Mouse (Mus musculus) forebrain, embryonic 11.5 days (tissue): ENCODE measurements around the gene Aox2. TPM values are rescaled to one million over a fixed set of nuclear protein-coding genes. Genes with fewer than 3 reads are reported as not detected.
A peak's percentile ranks its signal among the peaks of the same experiment; 100 is the strongest.

Experiments
- ATAC-seq: fragments of 200-750 bp; cut with Nextera tagmentation; replicated peaks from 2 replicates; pipeline ENCODE4 v1.8.0; 2017; ENCODE audit warnings: moderate TSS enrichment; ENCODE audit not compliant: low FRiP score
- DNase-seq: peaks from one replicate; pipeline ENCODE4 v3.0.0-alpha.2; 2017; ENCODE audit warnings: low spot score
- H3K27ac ChIP-seq: fragments of 300-500 bp; sonication (generic); 2 replicates; pipeline ENCODE4 v1.5.1; 2014; ENCODE audit warnings: low read depth, low read length
- H3K27me3 ChIP-seq: fragments of 300-500 bp; sonication (generic); 2 replicates; pipeline ENCODE4 v1.6.1; 2014; ENCODE audit warnings: mild to moderate bottlenecking, low read length, mixed read lengths; ENCODE audit not compliant: control insufficient read depth, insufficient read depth
- H3K36me3 ChIP-seq: fragments of 300-500 bp; sonication (generic); 2 replicates; pipeline ENCODE4 v1.6.1; 2014; ENCODE audit warnings: mild to moderate bottlenecking, low read length, moderate library complexity, mixed read lengths; ENCODE audit not compliant: control insufficient read depth, insufficient read depth
- H3K4me1 ChIP-seq: fragments of 300-500 bp; sonication (generic); replicated peaks from 2 replicates; pipeline ENCODE4 v1.6.1; 2014; ENCODE audit warnings: low read length, mixed read lengths; ENCODE audit not compliant: control insufficient read depth, insufficient read depth
- H3K4me2 ChIP-seq: fragments of 300-500 bp; sonication (generic); 2 replicates; pipeline ENCODE4 v1.6.1; 2014; ENCODE audit warnings: low read depth, mild to moderate bottlenecking, low read length, moderate library complexity, mixed read lengths; ENCODE audit not compliant: severe bottlenecking
- H3K4me3 ChIP-seq: fragments of 300-500 bp; sonication (generic); 2 replicates; pipeline ENCODE4 v1.5.1; 2014; ENCODE audit warnings: low read depth, low read length
- H3K9ac ChIP-seq: fragments of 300-500 bp; sonication (generic); 2 replicates; pipeline ENCODE4 v1.6.1; 2014; ENCODE audit warnings: low read length
- H3K9me3 ChIP-seq: fragments of 300-500 bp; sonication (generic); 2 replicates; pipeline ENCODE4 v1.6.1; 2016; ENCODE audit warnings: low read length, mixed read lengths; ENCODE audit not compliant: control insufficient read depth
- WGBS: fragments of 180-500 bp; shearing (Covaris S2); extraction: QIAGEN DNeasy Blood & Tissue Kit; methylation state at CpG from one replicate; pipeline ENCODE4 v1.1.7; 2014; 5-methylcytosine and 5-hydroxymethylcytosine counted together
- polyA plus RNA-seq: library from polyadenylated mRNA; unstranded; fragments of >200 nt; fragmentation: Nextera tagmentation; extraction: Ambion mirVana; gene quantifications from 2 replicates; pipeline ENCODE4 v1.2.1, GENCODE M21; 2014

Aox2 gene
- polyA plus RNA-seq, 1 experiment from 2014 or later = not detected

DNA sequence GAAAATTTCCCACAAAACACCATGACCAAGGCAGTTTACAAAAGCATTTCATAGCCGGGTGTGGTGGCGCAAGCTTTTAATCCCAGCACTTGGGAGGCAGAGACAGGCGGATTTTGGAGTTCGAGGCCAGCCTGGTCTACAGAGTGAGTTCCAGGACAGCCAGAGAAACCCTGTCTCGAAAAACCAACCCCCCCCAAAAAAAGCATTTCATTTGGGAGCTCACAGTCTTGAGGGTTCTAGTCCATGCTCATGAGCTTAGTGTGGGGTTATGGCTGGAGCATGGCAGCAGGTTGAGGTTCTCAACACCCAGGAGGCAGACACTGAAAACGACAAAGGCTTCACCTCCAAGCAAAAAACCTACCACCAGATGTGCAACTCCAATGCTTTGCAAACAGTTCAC, 130.0 kb downstream of the Aox2 start:
- DNase-seq = no peak
- H3K9me3 ChIP-seq = no peaks in the 10 kb centered on the region
- no peaks in the 10 kb centered on the region for H3K4me1 ChIP-seq
- H3K4me3 ChIP-seq = no peak overlapping the region
- H3K27me3 ChIP-seq = no peaks in the 10 kb centered on the region
- no peak overlapping the region for H3K4me2 ChIP-seq
- no peak overlapping the region for H3K9ac ChIP-seq
- 89% methylated on average over 6 of the region's 6 CpGs for WGBS
- H3K27ac ChIP-seq = no peak overlapping the region
- no peak for ATAC-seq
- H3K36me3 ChIP-seq = peaks cover 22% of the 10 kb centered on the region

GRCm38 (mm10) chr1:58409553-58410197, 131.5 kb downstream of the Aox2 start:
- Histone ChIP-seq H3K9me3 (no peaks in the 10 kb centered on the region), H3K36me3 (peaks cover 28% of the 10 kb centered on the region), H3K27me3 (no peaks in the 10 kb centered on the region), H3K27ac (no peak overlapping the region), H3K9ac (no peak overlapping the region), H3K4me1 (no peaks in the 10 kb centered on the region), H3K4me3 (no peak overlapping the region), H3K4me2 (no peak overlapping the region)
- ATAC-seq (no peak), DNase-seq (no peak)
- WGBS = 88% methylated on average over 5 of the region's 5 CpGs

DNA sequence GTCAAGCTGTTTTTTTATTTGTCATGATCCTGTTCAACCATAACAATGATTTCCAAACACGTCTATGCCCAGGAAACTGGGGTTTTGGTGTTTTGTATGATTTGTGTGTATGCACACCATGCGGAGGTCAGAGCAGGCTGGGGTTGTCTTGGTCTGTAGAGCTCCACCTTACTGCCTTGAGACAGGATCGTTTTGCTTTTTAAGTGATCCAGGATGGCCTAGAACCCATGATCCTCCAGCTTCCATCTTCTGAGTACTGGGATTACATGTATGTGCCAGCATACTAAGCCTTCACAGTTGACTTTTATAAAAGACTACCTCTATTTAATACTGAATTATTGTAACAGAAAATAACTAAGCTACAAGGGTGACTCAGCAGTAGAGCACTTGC, 132.1 kb downstream of the Aox2 start:
- Histone ChIP-seq H3K9me3 (no peaks in the 10 kb centered on the region), H3K36me3 (peaks cover 33% of the 10 kb centered on the region), H3K27me3 (no peaks in the 10 kb centered on the region), H3K4me2 (no peak overlapping the region), H3K27ac (no peak overlapping the region), H3K9ac (no peak overlapping the region), H3K4me3 (no peak overlapping the region), H3K4me1 (no peaks in the 10 kb centered on the region)
- 87% methylated on average over 3 of the region's 3 CpGs for WGBS
- ATAC-seq = no peak
- DNase-seq = no peak

GRCm38 (mm10) chr1:58410776-58411175, 132.7 kb downstream of the Aox2 start:
- no peak overlapping the region for H3K9ac ChIP-seq
- DNase-seq = no peak
- no peak overlapping the region for H3K4me3 ChIP-seq
- 95% methylated on average over 7 of the region's 7 CpGs for WGBS
- H3K9me3 ChIP-seq = no peaks in the 10 kb centered on the region
- H3K27me3 ChIP-seq = no peaks in the 10 kb centered on the region
- peaks cover 32% of the 10 kb centered on the region for H3K36me3 ChIP-seq
- no peak for ATAC-seq
- H3K4me2 ChIP-seq = no peak overlapping the region
- H3K4me1 ChIP-seq = no peaks in the 10 kb centered on the region
- H3K27ac ChIP-seq = no peak overlapping the region

GRCm38 (mm10) chr1:58415442-58415841, 137.3 kb downstream of the Aox2 start:
- ATAC-seq = no peak
- no peaks in the 10 kb centered on the region for H3K27me3 ChIP-seq
- no peak overlapping the region for H3K4me3 ChIP-seq
- H3K4me1 ChIP-seq = no peaks in the 10 kb centered on the region
- peaks cover 38% of the 10 kb centered on the region for H3K36me3 ChIP-seq
- H3K4me2 ChIP-seq = no peak overlapping the region
- 53% methylated on average over 1 of the region's 1 CpGs for WGBS
- H3K9me3 ChIP-seq = no peaks in the 10 kb centered on the region
- H3K9ac ChIP-seq = no peak overlapping the region
- H3K27ac ChIP-seq = no peak overlapping the region
- no peak for DNase-seq

DNA sequence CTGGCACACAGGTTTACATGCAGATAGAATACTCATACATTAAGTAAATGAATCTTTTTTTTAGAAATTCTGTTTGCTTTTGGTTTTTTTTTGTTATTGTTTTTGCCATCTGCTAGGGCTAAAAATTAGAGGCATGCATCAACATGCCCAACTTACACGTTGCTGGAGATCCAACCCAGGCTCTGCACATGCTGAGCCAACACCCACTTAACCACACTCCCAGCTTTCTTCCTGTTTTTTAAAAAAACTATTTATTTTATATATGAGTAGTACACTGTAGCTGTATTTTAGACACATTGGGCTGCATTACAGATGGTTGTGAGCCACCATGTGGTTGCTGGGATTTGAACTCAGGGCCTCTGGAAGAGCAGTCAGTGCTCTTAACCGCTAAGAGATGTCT, 137.9 kb downstream of the Aox2 start:
- Histone ChIP-seq H3K27ac (no peak overlapping the region), H3K9me3 (no peaks in the 10 kb centered on the region), H3K27me3 (no peaks in the 10 kb centered on the region), H3K4me2 (no peak overlapping the region), H3K36me3 (peaks cover 38% of the 10 kb centered on the region), H3K4me1 (no peaks in the 10 kb centered on the region; the same call in 1 of the 2 replicates), H3K9ac (no peak overlapping the region), H3K4me3 (no peak overlapping the region)
- DNase-seq (no peak), ATAC-seq (no peak)
- 86% methylated on average over 2 of the region's 2 CpGs for WGBS

DNA sequence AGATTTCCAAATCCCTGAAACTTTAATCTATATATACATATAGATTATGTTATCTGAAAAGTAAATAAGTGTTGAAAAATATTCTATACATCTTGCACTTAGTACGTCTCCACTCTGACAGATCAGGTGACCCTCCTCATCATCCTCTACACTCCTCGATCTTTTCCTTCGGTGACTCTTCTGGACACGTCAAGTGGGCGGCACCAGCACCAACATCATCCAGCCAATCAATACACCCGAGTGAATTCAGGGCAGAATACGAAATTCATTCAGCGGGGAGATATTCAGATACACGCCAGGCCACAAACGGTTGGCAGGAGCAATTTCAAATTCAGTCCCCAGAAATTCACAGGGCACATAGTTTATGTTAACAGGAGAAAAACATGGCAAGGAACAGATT, 141.9 kb downstream of the Aox2 start:
- Histone ChIP-seq H3K36me3 (peaks cover 17% of the 10 kb centered on the region; the same call in 1 of the 2 replicates), H3K4me2 (no peak overlapping the region), H3K27me3 (no peaks in the 10 kb centered on the region), H3K4me3 (no peak overlapping the region), H3K9ac (no peak overlapping the region), H3K9me3 (no peaks in the 10 kb centered on the region), H3K4me1 (no peaks in the 10 kb centered on the region; the same call in 1 of the 2 replicates), H3K27ac (no peak overlapping the region)
- WGBS = 90% methylated on average over 10 of the region's 10 CpGs
- no peak for DNase-seq
- no peak for ATAC-seq

DNA sequence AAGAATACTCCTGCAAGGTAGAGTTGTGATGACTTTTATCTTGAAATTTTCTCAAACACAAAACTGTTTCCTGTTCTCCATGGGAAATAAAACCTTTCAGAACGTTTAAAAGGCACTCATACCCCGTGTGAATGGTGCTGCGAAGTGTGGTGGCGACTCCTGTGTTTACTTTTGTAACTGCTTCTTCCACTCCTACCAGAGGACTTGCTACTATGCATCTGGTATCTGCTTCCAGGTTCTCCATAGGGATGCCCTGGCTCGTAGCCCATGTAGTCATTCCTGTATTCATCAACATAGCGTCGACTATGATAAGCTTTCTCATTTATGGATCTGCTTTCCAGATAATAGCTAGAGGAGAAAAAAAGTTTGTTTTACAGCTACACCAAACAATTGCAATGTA, 142.8 kb downstream of the Aox2 start:
- H3K4me1 ChIP-seq = no peaks in the 10 kb centered on the region; the same call in 1 of the 2 replicates
- no peaks in the 10 kb centered on the region for H3K9me3 ChIP-seq
- H3K27me3 ChIP-seq = no peaks in the 10 kb centered on the region
- no peak for DNase-seq
- no peak overlapping the region for H3K4me2 ChIP-seq
- no peak overlapping the region for H3K4me3 ChIP-seq
- no peak overlapping the region for H3K27ac ChIP-seq
- no peak overlapping the region for H3K9ac ChIP-seq
- ATAC-seq = no peak
- H3K36me3 ChIP-seq = peaks cover 15% of the 10 kb centered on the region; the same call in 1 of the 2 replicates
- 85% methylated on average over 7 of the region's 7 CpGs for WGBS

GRCm38 (mm10) chr1:58422879-58423278, 144.8 kb downstream of the Aox2 start:
- H3K27me3 ChIP-seq = no peaks in the 10 kb centered on the region
- H3K4me3 ChIP-seq = peak overlapping the region; percentile 75
- H3K27ac ChIP-seq = peak overlapping the region; percentile 92; the same call in 1 of the 2 replicates
- H3K9me3 ChIP-seq = no peaks in the 10 kb centered on the region
- peaks cover 13% of the 10 kb centered on the region; the same call in 1 of the 2 replicates for H3K36me3 ChIP-seq
- H3K4me2 ChIP-seq = peak overlapping the region; percentile 71
- H3K4me1 ChIP-seq = no peaks in the 10 kb centered on the region; the same call in 1 of the 2 replicates
- WGBS = 19% methylated on average over 13 of the region's 13 CpGs
- H3K9ac ChIP-seq = peak overlapping the region; percentile 95
- ATAC-seq (peak; percentile 57), DNase-seq (no peak)
